Mouse (Mus musculus) kidney, adult 18-20 months (tissue): ENCODE data around the gene Rhoc.
"Not testable (repeated sequence)": the region's sequence is repeated elsewhere in the genome, so short reads cannot be mapped to it uniquely, and the experiment has no call there.

ENCODE experiments used
- DNase-seq: peaks from one replicate; pipeline ENCODE4 v3.0.0; 2021

Rhoc gene

DNA sequence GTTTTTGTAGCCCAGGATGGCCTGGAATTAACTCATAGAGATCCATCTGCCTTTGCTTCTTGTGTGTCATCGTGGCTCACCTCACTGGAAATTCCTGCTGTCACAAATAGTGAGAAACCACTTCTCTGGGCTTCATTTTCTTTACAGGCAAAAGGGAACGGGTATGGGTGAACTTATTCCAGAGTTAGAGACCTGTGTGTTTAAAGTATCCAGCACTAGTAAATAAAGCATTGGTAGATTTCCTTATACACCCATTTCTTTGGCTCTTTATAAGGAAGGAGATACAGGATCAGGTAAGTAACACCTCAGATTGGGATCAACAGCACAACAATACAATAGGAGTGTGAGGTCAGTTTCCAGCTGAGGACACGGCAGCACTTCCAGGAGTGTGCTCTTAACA is at the start of gene Rhoc:
TSS of gene Rhoc (plus strand) at position 301 of the 400 bp plus-strand sequence.
- DNase-seq: no peak

DNA sequence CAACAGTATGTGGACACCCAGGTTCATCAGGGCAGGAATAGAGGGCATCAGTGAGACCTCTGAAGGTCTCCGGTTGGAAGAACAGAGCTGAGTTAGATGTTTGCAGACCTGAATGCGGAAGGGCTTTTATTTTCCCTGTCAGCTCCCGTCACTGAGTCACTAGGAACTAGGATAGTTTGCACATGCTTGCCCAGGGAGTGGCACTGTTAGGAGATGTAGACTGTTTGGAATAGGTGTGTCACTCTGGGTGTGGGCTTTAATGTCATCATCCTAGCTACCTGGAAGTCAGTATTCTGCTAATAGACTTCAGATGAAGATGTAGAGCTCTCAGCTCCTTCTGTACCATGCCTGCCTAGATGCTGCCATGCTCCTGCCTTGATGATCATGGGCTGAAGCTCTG is 46.2 kb upstream of the Rhoc start:
- DNase-seq: no peak

- no peak for DNase-seq
These were observed 45.0 kb upstream of the Rhoc start for GRCm38 (mm10) chr3:104743161-104743560.

DNA sequence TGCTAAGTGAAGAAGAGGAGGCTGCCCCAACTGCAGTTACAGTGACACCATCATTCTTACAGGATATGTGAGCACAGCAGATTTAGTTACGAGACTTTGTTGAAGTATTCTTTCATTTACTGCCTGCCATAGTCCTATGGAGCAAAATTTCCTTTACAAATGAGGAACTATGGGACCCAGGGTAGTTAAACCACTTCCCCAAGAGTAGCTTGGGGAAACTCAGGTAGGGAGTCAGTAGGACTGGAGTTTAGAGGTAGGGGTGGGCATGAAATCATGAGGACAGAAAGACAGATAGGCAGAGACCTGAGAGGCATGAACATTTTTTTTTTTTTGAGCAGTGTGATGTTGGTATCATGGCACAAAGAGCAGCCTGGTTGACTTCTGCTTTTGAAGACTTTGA is 44.3 kb upstream of the Rhoc start:
- no peak for DNase-seq

GRCm38 (mm10) chr3:104752845-104753244 is 35.3 kb upstream of the Rhoc start:
- not testable (repeated sequence) for DNase-seq

DNA sequence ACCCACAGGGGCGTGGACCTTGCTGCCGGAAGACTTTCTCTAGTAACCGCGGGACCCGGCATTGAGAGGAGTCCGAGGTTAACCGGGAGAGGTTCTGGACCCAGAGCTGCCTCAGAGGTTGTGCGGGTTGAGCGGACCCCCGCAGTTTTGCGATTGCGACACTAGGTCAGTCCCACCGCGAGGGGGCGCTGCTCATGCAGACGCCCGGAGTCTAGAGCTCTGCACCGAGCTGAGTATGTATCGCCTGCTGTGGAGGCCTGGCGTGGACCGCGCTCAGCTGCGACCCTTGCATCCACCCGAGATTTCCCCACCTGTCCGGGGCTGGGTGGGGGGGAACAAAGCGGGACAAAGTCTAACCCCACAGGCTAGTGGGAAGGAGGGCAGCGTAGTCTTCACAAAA is 29.8 kb upstream of the Rhoc start:
- DNase-seq: peak; percentile 63

- DNase-seq: no peak
These were observed 29.3 kb upstream of the Rhoc start for GRCm38 (mm10) chr3:104758869-104759268.

- DNase-seq: not testable (repeated sequence)
These were observed 25.9 kb upstream of the Rhoc start for GRCm38 (mm10) chr3:104762103-104762863.

- peak; percentile 19 for DNase-seq
These were observed 23.2 kb upstream of the Rhoc start for GRCm38 (mm10) chr3:104765021-104765420.

- no peak for DNase-seq
These were observed 21.0 kb upstream of the Rhoc start for GRCm38 (mm10) chr3:104767141-104767540.

DNA sequence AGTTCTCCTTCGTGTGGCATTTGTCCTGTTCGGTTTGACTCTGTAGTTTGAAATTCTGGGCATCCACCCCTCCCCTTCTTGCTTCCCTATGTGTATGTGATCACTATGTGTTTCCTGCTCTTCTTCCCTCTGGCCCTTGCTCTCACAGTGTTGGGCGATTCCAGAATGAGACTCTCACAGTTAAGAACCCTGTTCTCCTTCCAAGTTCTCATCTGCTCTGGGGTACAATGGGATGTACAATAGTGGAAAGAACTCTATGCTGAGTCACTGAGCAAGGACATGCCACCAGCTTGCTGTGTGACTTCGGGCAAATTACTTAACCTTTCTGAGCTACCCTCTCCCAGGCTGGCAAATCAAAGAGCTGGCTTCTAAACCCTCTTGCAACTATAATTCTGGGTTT is 20.5 kb upstream of the Rhoc start:
- no peak for DNase-seq

DNA sequence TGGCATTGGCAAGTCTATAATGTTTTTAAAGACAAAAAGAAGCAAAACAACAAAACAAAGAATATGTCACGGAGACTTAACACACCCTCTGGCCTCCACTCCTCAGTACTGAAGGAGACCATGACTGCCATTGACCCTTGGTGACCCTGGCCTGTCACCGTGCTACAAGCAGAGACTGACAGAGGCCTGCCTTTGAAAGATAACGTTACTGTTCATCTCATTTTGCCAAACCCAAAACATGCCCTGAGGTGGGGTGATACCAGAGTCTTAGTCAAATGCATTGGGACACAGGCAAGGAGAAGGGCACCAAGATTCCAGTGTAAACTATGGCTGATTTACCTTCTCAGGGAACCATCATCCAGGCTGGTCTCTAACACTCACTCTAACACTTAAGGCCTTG is 19.0 kb upstream of the Rhoc start:
- DNase-seq: no peak

DNA sequence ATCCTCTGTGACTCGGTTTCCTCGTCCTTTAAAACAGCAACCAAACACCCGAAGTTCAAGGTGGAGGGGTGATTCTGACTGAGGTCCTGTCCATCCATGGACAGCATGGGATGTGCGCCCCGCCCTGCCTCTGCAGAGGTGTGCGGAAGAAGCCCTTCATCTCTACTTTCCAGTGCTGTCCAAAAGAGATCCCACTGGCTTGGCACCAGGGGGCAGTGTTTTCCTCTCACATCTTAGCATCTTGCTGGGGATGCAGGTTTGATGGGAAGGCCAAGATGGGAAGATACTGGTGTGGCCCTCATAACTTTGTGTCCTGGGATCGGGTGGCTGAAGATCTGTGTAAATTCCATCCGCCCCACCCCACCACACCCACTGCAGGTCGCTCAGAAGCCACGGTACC is 18.1 kb upstream of the Rhoc start:
- peak; percentile 53 for DNase-seq

GRCm38 (mm10) chr3:104770918-104771317 is 17.3 kb upstream of the Rhoc start:
- no peak for DNase-seq

- no peak for DNase-seq
These were observed 16.7 kb upstream of the Rhoc start for GRCm38 (mm10) chr3:104771460-104771859.

DNA sequence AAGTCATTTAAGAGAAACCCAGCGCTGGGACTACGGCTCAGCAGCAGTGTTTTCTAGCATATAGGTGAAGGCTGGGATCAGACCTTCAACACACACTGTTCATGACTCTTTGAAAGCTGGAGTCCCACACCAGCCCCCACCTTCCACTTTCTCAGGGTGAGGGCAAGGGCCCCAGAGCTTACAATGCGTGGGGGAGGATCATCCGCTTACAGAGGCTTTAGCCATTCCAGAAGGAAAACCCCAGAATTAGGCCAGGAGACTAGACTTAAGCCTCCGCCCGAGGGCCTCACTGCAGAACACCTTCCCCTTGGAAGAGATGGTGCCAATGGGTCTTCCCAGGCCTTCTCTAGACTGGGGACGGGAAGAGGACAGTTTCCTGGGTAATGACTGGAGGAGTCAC is 14.9 kb upstream of the Rhoc start:
- DNase-seq: no peak

DNA sequence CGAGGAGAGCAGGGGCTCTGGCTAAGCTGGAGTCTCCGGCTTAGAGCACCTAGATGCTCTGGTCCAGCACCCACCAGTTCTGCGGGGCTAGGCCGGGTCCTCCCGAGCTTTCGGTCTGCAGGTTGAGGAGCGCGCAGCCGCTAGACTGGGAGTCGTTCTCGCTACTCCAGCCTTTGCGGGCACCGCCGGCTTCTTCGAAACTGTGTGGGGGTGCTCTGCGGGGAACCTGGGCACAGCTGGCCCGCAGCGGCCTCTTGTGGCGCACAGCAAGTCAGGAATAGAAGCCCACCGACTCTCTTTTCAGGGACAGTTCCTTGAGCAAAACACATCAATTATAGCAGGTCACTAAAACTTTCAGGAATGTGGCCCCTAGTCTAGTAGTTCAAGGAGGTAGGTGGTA is 10.8 kb upstream of the Rhoc start:
- DNase-seq: peak; percentile 13

DNA sequence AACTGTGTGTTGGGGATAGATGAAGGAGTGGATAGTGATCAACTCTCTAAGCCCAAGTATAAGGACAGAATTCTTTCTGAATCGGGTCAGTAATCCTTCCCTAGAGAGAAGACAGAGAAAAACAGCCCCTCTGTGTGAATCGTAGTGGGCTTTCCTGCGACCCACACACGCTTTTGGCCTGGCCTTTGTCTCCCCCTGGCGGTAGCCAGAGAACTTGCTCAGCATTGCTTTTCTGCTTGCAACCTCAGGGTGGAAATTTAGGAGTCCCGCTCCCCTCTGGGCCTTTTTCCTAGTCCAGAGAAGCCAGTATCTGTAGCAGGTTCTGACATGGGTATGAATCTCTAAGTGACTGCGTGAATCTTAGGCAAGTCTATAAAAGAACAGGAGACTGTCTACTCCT is 8.2 kb upstream of the Rhoc start:
- DNase-seq: peak; percentile 46

DNA sequence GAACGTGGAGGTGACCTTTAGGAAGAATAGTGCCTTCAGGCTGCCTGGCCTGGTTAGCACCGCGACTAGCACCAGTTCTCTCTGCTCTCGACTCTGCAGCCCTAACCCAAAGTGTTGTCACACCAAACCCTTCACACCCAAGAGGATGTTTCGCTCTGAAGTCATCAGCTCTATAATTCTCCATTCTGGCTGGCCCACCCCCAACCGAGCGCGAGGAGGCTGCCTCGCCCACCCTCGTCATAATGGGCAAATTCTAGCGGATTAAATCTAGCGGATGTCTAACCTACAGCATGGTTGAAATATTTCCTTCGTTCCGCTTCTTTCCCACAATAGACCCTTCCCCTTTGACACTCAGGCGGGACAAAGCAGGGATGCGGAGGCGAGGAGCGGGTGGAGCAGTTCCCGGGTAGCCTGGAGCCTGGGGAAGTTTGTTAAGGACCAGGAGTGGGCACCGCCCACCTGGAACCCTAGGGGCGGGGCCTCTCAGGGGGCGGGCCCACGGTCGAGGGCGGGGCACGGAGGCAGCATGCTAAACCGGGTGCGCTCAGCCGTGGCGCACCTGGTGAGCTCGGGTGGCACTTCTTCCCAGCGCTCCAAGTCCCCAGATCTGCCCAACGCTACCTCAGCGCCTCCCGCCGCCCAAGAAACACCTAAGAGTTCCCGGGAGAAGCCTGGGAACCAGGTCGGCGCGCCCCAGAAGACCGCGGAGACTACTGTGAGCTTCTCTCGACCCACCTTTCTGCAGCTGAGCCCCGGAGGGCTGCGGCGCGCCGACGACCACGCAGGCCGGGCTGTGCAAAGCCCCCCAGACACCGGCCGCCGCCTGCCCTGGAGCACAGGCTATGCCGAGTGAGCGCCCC is 7.4 kb upstream of the Rhoc start, which contains the start of gene Ppm1j:
TSS of gene Ppm1j (plus strand) at position 496 of the 860 bp plus-strand sequence.
- peak; percentile 86 for DNase-seq

- peak; percentile 42 for DNase-seq
These were observed 6.7 kb upstream of the Rhoc start, which contains the start of gene Fam19a3 for GRCm38 (mm10) chr3:104781471-104781903. Gene Fam19a3 (minus strand): TSS chr3:104781840.

GRCm38 (mm10) chr3:104782061-104782681 is 6.0 kb upstream of the Rhoc start:
- peak; percentile 71 for DNase-seq

- no peak for DNase-seq
These were observed 4.1 kb upstream of the Rhoc start for GRCm38 (mm10) chr3:104783971-104784500.

DNA sequence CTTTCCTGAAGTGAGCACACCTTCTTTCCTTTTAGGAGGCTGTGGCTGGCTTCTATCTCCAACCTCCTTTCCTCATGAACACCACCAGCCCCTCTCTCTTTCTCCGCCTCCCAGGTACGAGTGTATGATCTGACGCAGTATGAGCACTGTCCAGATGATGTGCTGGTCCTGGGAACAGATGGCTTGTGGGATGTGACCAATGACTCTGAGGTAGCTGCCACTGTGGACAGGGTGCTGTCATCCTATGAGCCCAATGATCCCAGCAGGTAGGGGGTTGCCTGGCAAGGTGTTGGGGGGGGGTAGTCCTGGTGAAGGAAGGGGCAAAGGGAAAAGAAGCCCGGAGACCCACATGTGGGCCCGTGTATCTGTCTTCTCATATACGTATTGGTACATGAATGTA is 2.9 kb upstream of the Rhoc start:
- DNase-seq: no peak
